Mouse (Mus musculus): ENCODE results near the gene Slc29a4. TPM values are rescaled to one million over a fixed set of nuclear protein-coding genes. Genes with fewer than 3 reads are reported as not detected.

The Slc29a4 gene
- 5.1 and 6.2 TPM in 2 replicates for polyA plus RNA-seq (2015; fragmentation: Nextera tagmentation; extraction: Ambion mirVana)

- Histone ChIP-seq H3K27me3 (ENCODE audit: insufficient read depth, low read length) (no peaks in the 10 kb centered on the region), H3K9ac (replicated peaks; ENCODE audit: low read length) (no peak within 1 kb of the TSS), H3K27ac (ENCODE audit: low read length) (no peak within 1 kb of the TSS), H3K9me3 (ENCODE audit: low read length) (no peaks in the 10 kb centered on the region), H3K4me3 (ENCODE audit: low read length) (no peak within 1 kb of the TSS), H3K4me2 (replicated peaks; ENCODE audit: low read depth, low read length) (no peak within 1 kb of the TSS), H3K4me1 (ENCODE audit: insufficient read depth, low read length) (no peaks in the 10 kb centered on the region), H3K36me3 (ENCODE audit: insufficient read depth, low read length) (no peaks in the 10 kb centered on the region)
- 34% methylated on average over 14 of the region's 14 CpGs for WGBS
- no peak for ATAC-seq (ENCODE audit: low FRiP score, low TSS enrichment)
Measured at GRCm38 (mm10) chr5:142692248-142692647, at the start of gene Slc29a4. Gene Slc29a4 (plus strand): TSS chr5:142692512.

GRCm38 (mm10) chr5:142648162-142648561 is 44.1 kb upstream of the Slc29a4 start:
- WGBS, result 93% methylated on average over 7 of the region's 7 CpGs

GRCm38 (mm10) chr5:142649460-142650050 is 42.8 kb upstream of the Slc29a4 start:
- Histone ChIP-seq H3K9me3 (ENCODE audit: low read length) (peaks cover 2% of the 10 kb centered on the region; the same call in 1 of the 2 replicates), H3K27me3 (ENCODE audit: insufficient read depth, low read length) (no peaks in the 10 kb centered on the region), H3K36me3 (ENCODE audit: insufficient read depth, low read length) (peaks cover 8% of the 10 kb centered on the region; the same call in 1 of the 2 replicates), H3K4me2 (replicated peaks; ENCODE audit: low read depth, low read length) (no peak overlapping the region), H3K4me1 (ENCODE audit: insufficient read depth, low read length) (no peaks in the 10 kb centered on the region), H3K27ac (ENCODE audit: low read length) (no peak overlapping the region), H3K9ac (replicated peaks; ENCODE audit: low read length) (no peak overlapping the region), H3K4me3 (ENCODE audit: low read length) (no peak overlapping the region)
- no peak for ATAC-seq (ENCODE audit: low FRiP score, low TSS enrichment)
- 81% methylated on average over 4 of the region's 4 CpGs for whole genome bisulfite sequencing

More at GRCm38 (mm10) chr5:142648162-142648561, 44.1 kb upstream of the Slc29a4 start:
- no peak for ATAC-seq (ENCODE audit: low FRiP score, low TSS enrichment)
- Histone ChIP-seq H3K4me2 (replicated peaks; ENCODE audit: low read depth, low read length) (no peak overlapping the region), H3K36me3 (ENCODE audit: insufficient read depth, low read length) (peaks cover 10% of the 10 kb centered on the region; the same call in 1 of the 2 replicates), H3K4me1 (ENCODE audit: insufficient read depth, low read length) (no peaks in the 10 kb centered on the region), H3K9ac (replicated peaks; ENCODE audit: low read length) (no peak overlapping the region), H3K27ac (ENCODE audit: low read length) (no peak overlapping the region), H3K27me3 (ENCODE audit: insufficient read depth, low read length) (no peaks in the 10 kb centered on the region), H3K4me3 (ENCODE audit: low read length) (no peak overlapping the region), H3K9me3 (ENCODE audit: low read length) (peaks cover 2% of the 10 kb centered on the region; the same call in 1 of the 2 replicates)

GRCm38 (mm10) chr5:142650390-142650789 is 41.9 kb upstream of the Slc29a4 start:
- no peak for ATAC-seq (ENCODE audit: low FRiP score, low TSS enrichment)
- no peak overlapping the region for H3K27ac ChIP-seq (ENCODE audit: low read length)
- no peak overlapping the region for H3K4me3 ChIP-seq (ENCODE audit: low read length)

GRCm38 (mm10) chr5:142650794-142651497 is 41.4 kb upstream of the Slc29a4 start:
- Histone ChIP-seq H3K4me1 (ENCODE audit: insufficient read depth, low read length) (no peaks in the 10 kb centered on the region), H3K9ac (replicated peaks; ENCODE audit: low read length) (no peak overlapping the region), H3K27me3 (ENCODE audit: insufficient read depth, low read length) (no peaks in the 10 kb centered on the region), H3K4me3 (ENCODE audit: low read length) (no peak overlapping the region), H3K36me3 (ENCODE audit: insufficient read depth, low read length) (peaks cover 8% of the 10 kb centered on the region; the same call in 1 of the 2 replicates), H3K27ac (ENCODE audit: low read length) (no peak overlapping the region), H3K9me3 (ENCODE audit: low read length) (no peaks in the 10 kb centered on the region), H3K4me2 (replicated peaks; ENCODE audit: low read depth, low read length) (no peak overlapping the region)
- WGBS, result 72% methylated on average over 6 of the region's 6 CpGs
- ATAC-seq (ENCODE audit: low FRiP score, low TSS enrichment), result no peak

More at GRCm38 (mm10) chr5:142650390-142650789, 41.9 kb upstream of the Slc29a4 start:
- no peak overlapping the region for H3K4me2 ChIP-seq (replicated peaks; ENCODE audit: low read depth, low read length)
- no peak overlapping the region for H3K9ac ChIP-seq (replicated peaks; ENCODE audit: low read length)
- 72% methylated on average over 3 of the region's 3 CpGs for WGBS
- H3K9me3 ChIP-seq (ENCODE audit: low read length), result no peaks in the 10 kb centered on the region
- H3K27me3 ChIP-seq (ENCODE audit: insufficient read depth, low read length), result no peaks in the 10 kb centered on the region
- no peaks in the 10 kb centered on the region for H3K4me1 ChIP-seq (ENCODE audit: insufficient read depth, low read length)
- peaks cover 5% of the 10 kb centered on the region; the same call in 1 of the 2 replicates for H3K36me3 ChIP-seq (ENCODE audit: insufficient read depth, low read length)

GRCm38 (mm10) chr5:142652266-142652665 is 40.0 kb upstream of the Slc29a4 start:
- peaks cover 19% of the 10 kb centered on the region; the same call in 1 of the 2 replicates for H3K36me3 ChIP-seq (ENCODE audit: insufficient read depth, low read length)
- 63% methylated on average over 4 of the region's 4 CpGs for WGBS
- no peaks in the 10 kb centered on the region for H3K4me1 ChIP-seq (ENCODE audit: insufficient read depth, low read length)
- no peaks in the 10 kb centered on the region for H3K9me3 ChIP-seq (ENCODE audit: low read length)
- no peaks in the 10 kb centered on the region for H3K27me3 ChIP-seq (ENCODE audit: insufficient read depth, low read length)
- H3K4me3 ChIP-seq (ENCODE audit: low read length), result no peak overlapping the region
- no peak overlapping the region for H3K9ac ChIP-seq (replicated peaks; ENCODE audit: low read length)
- no peak for ATAC-seq (ENCODE audit: low FRiP score, low TSS enrichment)
- no peak overlapping the region for H3K4me2 ChIP-seq (replicated peaks; ENCODE audit: low read depth, low read length)
- H3K27ac ChIP-seq (ENCODE audit: low read length), result no peak overlapping the region

- Histone ChIP-seq H3K9me3 (ENCODE audit: low read length) (no peaks in the 10 kb centered on the region), H3K9ac (replicated peaks; ENCODE audit: low read length) (no peak overlapping the region), H3K27ac (ENCODE audit: low read length) (no peak overlapping the region), H3K27me3 (ENCODE audit: insufficient read depth, low read length) (no peaks in the 10 kb centered on the region), H3K4me1 (ENCODE audit: insufficient read depth, low read length) (no peaks in the 10 kb centered on the region), H3K4me3 (ENCODE audit: low read length) (no peak overlapping the region), H3K36me3 (ENCODE audit: insufficient read depth, low read length) (peaks cover 92% of the 10 kb centered on the region), H3K4me2 (replicated peaks; ENCODE audit: low read depth, low read length) (no peak overlapping the region)
- no peak for ATAC-seq (ENCODE audit: low FRiP score, low TSS enrichment)
- 90% methylated on average over 7 of the region's 7 CpGs for WGBS
Measured at GRCm38 (mm10) chr5:142660656-142661434, 31.5 kb upstream of the Slc29a4 start.

GRCm38 (mm10) chr5:142667921-142668320 is 24.4 kb upstream of the Slc29a4 start:
- H3K27me3 ChIP-seq (ENCODE audit: insufficient read depth, low read length), result no peaks in the 10 kb centered on the region
- WGBS, result 38% methylated on average over 3 of the region's 3 CpGs
- no peak overlapping the region for H3K4me3 ChIP-seq (ENCODE audit: low read length)
- ATAC-seq (ENCODE audit: low FRiP score, low TSS enrichment), result no peak
- H3K4me2 ChIP-seq (replicated peaks; ENCODE audit: low read depth, low read length), result no peak overlapping the region
- H3K9me3 ChIP-seq (ENCODE audit: low read length), result no peaks in the 10 kb centered on the region
- H3K4me1 ChIP-seq (ENCODE audit: insufficient read depth, low read length), result no peaks in the 10 kb centered on the region
- no peak overlapping the region for H3K27ac ChIP-seq (ENCODE audit: low read length)
- peaks cover 60% of the 10 kb centered on the region for H3K36me3 ChIP-seq (ENCODE audit: insufficient read depth, low read length)
- H3K9ac ChIP-seq (replicated peaks; ENCODE audit: low read length), result no peak overlapping the region

GRCm38 (mm10) chr5:142668556-142669263 is 23.6 kb upstream of the Slc29a4 start:
- no peak overlapping the region for H3K4me3 ChIP-seq (ENCODE audit: low read length)
- H3K27ac ChIP-seq (ENCODE audit: low read length), result no peak overlapping the region
- H3K4me2 ChIP-seq (replicated peaks; ENCODE audit: low read depth, low read length), result no peak overlapping the region
- peaks cover 54% of the 10 kb centered on the region for H3K36me3 ChIP-seq (ENCODE audit: insufficient read depth, low read length)
- no peak for ATAC-seq (ENCODE audit: low FRiP score, low TSS enrichment)
- no peaks in the 10 kb centered on the region for H3K9me3 ChIP-seq (ENCODE audit: low read length)
- H3K9ac ChIP-seq (replicated peaks; ENCODE audit: low read length), result no peak overlapping the region
- 92% methylated on average over 11 of the region's 11 CpGs for WGBS
- no peaks in the 10 kb centered on the region for H3K4me1 ChIP-seq (ENCODE audit: insufficient read depth, low read length)
- no peaks in the 10 kb centered on the region for H3K27me3 ChIP-seq (ENCODE audit: insufficient read depth, low read length)

All from kidney, embryonic 16.5 days (tissue).